28 mouse cellular contexts compared by ENCODE assay signal in genomic region chr4:86385121-86385520, GRCm38 (mm10).
"Had no signal": no experiment of that assay in that cellular context is flagged by ENCODE, and none has a peak within 500 bp of the region (broad histone marks: within the 10 kb centered on the region; RNA-seq: fewer than 3 reads in every experiment).

No protein-coding gene starts in this region.

- H3K4me1 ChIP-seq: embryonic facial prominence, embryonic 12.5 days; forebrain, embryonic 12.5 days; forebrain, embryonic 13.5 days; forebrain, embryonic 15.5 days had no signal

- DNase-seq: cerebellum, adult 2 months; cerebellum, adult 8-10 months; cerebellum, adult 9-10 months; cerebellum, adult 9-11 months; cerebellum, postnatal 10 days; cerebellum, postnatal 14 days; cerebellum, postnatal 25 days; cerebellum, postnatal 36 days; embryo, embryonic 11 days; forebrain, postnatal 0 days; gastrocnemius, adult 2 months; gastrocnemius, postnatal 10 days; gastrocnemius, postnatal 14 days; gastrocnemius, postnatal 25 days; gastrocnemius, postnatal 36 days; heart, adult 18-20 months; heart, adult 2 months had no signal

- H3K9me3 ChIP-seq: embryonic facial prominence, embryonic 10.5 days; embryonic facial prominence, embryonic 12.5 days; embryonic facial prominence, embryonic 13.5 days; embryonic facial prominence, embryonic 15.5 days; forebrain, embryonic 10.5 days; forebrain, embryonic 12.5 days; forebrain, embryonic 13.5 days; forebrain, embryonic 15.5 days had no signal

- H3K36me3 ChIP-seq: embryonic facial prominence, embryonic 10.5 days; embryonic facial prominence, embryonic 12.5 days; embryonic facial prominence, embryonic 15.5 days; forebrain, embryonic 10.5 days; forebrain, embryonic 12.5 days; forebrain, embryonic 15.5 days had no signal

- ATAC-seq: forebrain, embryonic 13.5 days; forebrain, embryonic 14.5 days; forebrain, embryonic 15.5 days; forebrain, embryonic 16.5 days; forebrain, postnatal 0 days had no signal

- H3K9ac ChIP-seq: embryonic facial prominence, embryonic 12.5 days; embryonic facial prominence, embryonic 13.5 days; embryonic facial prominence, embryonic 15.5 days; forebrain, embryonic 12.5 days; forebrain, embryonic 13.5 days; forebrain, embryonic 15.5 days; forebrain, postnatal 0 days had no signal

- H3K27ac ChIP-seq: embryonic facial prominence, embryonic 10.5 days; embryonic facial prominence, embryonic 12.5 days; embryonic facial prominence, embryonic 13.5 days; embryonic facial prominence, embryonic 15.5 days; forebrain, embryonic 10.5 days; forebrain, embryonic 12.5 days; forebrain, embryonic 13.5 days; forebrain, embryonic 15.5 days; gastrocnemius, adult 2 months; heart, adult 2 months had no signal

- H3K27me3 ChIP-seq: embryonic facial prominence, embryonic 12.5 days; embryonic facial prominence, embryonic 13.5 days; embryonic facial prominence, embryonic 15.5 days; forebrain, embryonic 12.5 days; forebrain, embryonic 13.5 days; forebrain, embryonic 15.5 days had no signal

- H3K4me3 ChIP-seq: embryonic facial prominence, embryonic 10.5 days; embryonic facial prominence, embryonic 12.5 days; embryonic facial prominence, embryonic 13.5 days; embryonic facial prominence, embryonic 15.5 days; erythroblast, embryonic 14.5 days; forebrain, embryonic 10.5 days; forebrain, embryonic 12.5 days; forebrain, embryonic 13.5 days; forebrain, embryonic 15.5 days; gastrocnemius, adult 2 months; heart, adult 2 months had no signal

- H3K4me2 ChIP-seq: embryonic facial prominence, embryonic 12.5 days; embryonic facial prominence, embryonic 13.5 days; embryonic facial prominence, embryonic 15.5 days; forebrain, embryonic 12.5 days; forebrain, embryonic 13.5 days; forebrain, embryonic 15.5 days had no signal
